Mouse (Mus musculus) small intestine, adult 2 months (tissue): ENCODE data around the gene Nostrin. TPM values are rescaled to one million over a fixed set of nuclear protein-coding genes. Genes with fewer than 3 reads are reported as not detected.

Experiments used
- H3K27ac ChIP-seq: fragments of 200-500 bp; 2 replicates; pipeline ENCODE4 v1.5.1; 2012; ENCODE audit warnings: low read depth, low read length, control low read depth, inconsistent platforms; ENCODE audit not compliant: insufficient read depth
- H3K27me3 ChIP-seq: fragments of 200-500 bp; 2 replicates; pipeline ENCODE4 v1.6.1; 2012; ENCODE audit warnings: mild to moderate bottlenecking, moderate library complexity, low read length, inconsistent platforms; ENCODE audit not compliant: control insufficient read depth, insufficient read depth
- H3K36me3 ChIP-seq: fragments of 200-500 bp; 2 replicates; pipeline ENCODE4 v1.6.1; 2012; ENCODE audit warnings: mild to moderate bottlenecking, low read length, control low read depth, inconsistent platforms; ENCODE audit not compliant: control insufficient read depth, insufficient read depth
- H3K4me1 ChIP-seq: fragments of 200-500 bp; 2 replicates; pipeline ENCODE4 v1.6.1; 2012; ENCODE audit warnings: low read length, inconsistent platforms, mixed read lengths; ENCODE audit not compliant: control insufficient read depth, insufficient read depth, insufficient read length
- H3K4me3 ChIP-seq: fragments of 200-500 bp; 2 replicates; pipeline ENCODE4 v1.5.1; 2012; ENCODE audit warnings: low read depth, mild to moderate bottlenecking, control low read depth, inconsistent platforms, low read length, moderate library complexity
- CTCF ChIP-seq: fragments of 200-500 bp; IDR thresholded peaks from 2 replicates; pipeline ENCODE4 v1.5.1; 2012; ENCODE audit warnings: low read depth, mild to moderate bottlenecking, control low read depth, inconsistent platforms, low read length, moderate library complexity, mixed read lengths; ENCODE audit not compliant: insufficient replicate concordance, insufficient read length; ENCODE audit errors: extremely low read depth
- POLR2A ChIP-seq: fragments of 200-500 bp; IDR thresholded peaks from 2 replicates; pipeline ENCODE4 v1.6.1; 2012; ENCODE audit warnings: low read depth, mild to moderate bottlenecking, control low read depth, inconsistent platforms, low read length, moderate library complexity
- WGBS: fragments of 180-500 bp; shearing (Covaris S2); methylation state at CpG from one replicate; pipeline ENCODE4 v1.1.7; 2018; 5-methylcytosine and 5-hydroxymethylcytosine counted together
- polyA plus RNA-seq: library from polyadenylated mRNA; depleted of rRNA; stranded (reverse); fragments of >200 nt; gene quantifications from 2 replicates; pipeline ENCODE4 v1.2.3, GENCODE M21; 2012

Nostrin gene
- polyA plus RNA-seq, 1 experiment = 6.3 TPM

- WGBS = 63% methylated on average over 4 of the region's 4 CpGs
- no peak overlapping the region for H3K27ac ChIP-seq
- no peak for TF ChIP-seq POLR2A
- TF ChIP-seq CTCF = no peak
- peaks cover 4% of the 10 kb centered on the region; the same call in 1 of the 2 replicates for H3K36me3 ChIP-seq
- H3K4me3 ChIP-seq = no peak overlapping the region
- no peaks in the 10 kb centered on the region for H3K4me1 ChIP-seq
- H3K27me3 ChIP-seq = no peaks in the 10 kb centered on the region
These were observed 18.8 kb upstream of the Nostrin start for GRCm38 (mm10) chr2:69116767-69117166.

GRCm38 (mm10) chr2:69118994-69119393 lies 16.6 kb upstream of the Nostrin start:
- no peaks in the 10 kb centered on the region for H3K27me3 ChIP-seq
- no peak for TF ChIP-seq CTCF
- H3K4me3 ChIP-seq = no peak overlapping the region
- no peak overlapping the region for H3K27ac ChIP-seq
- 80% methylated on average over 1 of the region's 1 CpGs for WGBS
- no peaks in the 10 kb centered on the region for H3K36me3 ChIP-seq
- H3K4me1 ChIP-seq = no peaks in the 10 kb centered on the region

DNA sequence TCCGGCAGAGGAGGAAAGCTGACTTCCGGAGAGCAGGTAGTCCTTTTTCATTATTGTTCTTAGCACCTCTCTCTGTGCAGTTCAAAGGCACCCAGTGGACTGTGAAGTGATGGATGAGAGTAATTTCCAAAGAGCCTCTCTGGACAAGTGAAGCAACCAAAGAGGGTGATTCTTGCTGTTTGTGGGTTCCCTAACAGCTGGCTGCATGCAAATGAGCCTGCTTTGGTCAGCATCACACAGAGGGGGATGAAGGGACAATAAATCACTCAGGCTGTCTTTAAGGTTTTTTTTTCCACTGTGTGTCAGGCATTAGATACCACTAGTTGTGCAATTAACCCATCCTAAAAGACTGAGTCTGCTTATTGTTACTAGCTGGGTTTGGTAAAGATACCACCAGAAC lies 15.9 kb upstream of the Nostrin start:
- Histone ChIP-seq H3K27ac (no peak overlapping the region), H3K27me3 (no peaks in the 10 kb centered on the region), H3K36me3 (no peaks in the 10 kb centered on the region), H3K4me1 (no peaks in the 10 kb centered on the region), H3K4me3 (no peak overlapping the region)
- 65% methylated on average over 2 of the region's 2 CpGs for WGBS
- TF ChIP-seq CTCF = no peak
- no peak for TF ChIP-seq POLR2A

DNA sequence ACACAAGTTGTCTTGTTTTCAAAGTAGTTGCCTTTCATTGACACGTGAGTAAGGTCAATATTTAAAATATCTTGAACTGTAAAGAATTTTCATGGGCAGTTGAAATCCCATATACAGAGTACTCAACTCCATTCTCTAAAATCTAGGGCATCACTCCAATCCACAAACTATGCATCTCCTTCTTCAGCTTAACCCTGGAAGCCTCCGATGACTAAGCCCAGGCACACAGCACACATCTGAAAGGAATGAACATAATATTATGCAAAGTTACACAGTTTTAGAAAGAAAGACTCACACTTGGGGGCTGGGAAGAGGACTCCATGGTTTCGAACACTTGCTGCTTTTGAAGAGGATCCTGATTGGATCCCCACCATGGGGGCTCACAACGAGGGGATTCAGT lies 13.9 kb upstream of the Nostrin start:
- H3K27ac ChIP-seq = no peak overlapping the region
- WGBS = 84% methylated on average over 4 of the region's 4 CpGs
- no peaks in the 10 kb centered on the region for H3K36me3 ChIP-seq
- no peaks in the 10 kb centered on the region for H3K27me3 ChIP-seq
- no peaks in the 10 kb centered on the region for H3K4me1 ChIP-seq
- H3K4me3 ChIP-seq = no peak overlapping the region
- TF ChIP-seq CTCF (no peak), POLR2A (no peak)

- TF ChIP-seq POLR2A (no peak), CTCF (no peak)
- no peak overlapping the region for H3K27ac ChIP-seq
- no peaks in the 10 kb centered on the region for H3K27me3 ChIP-seq
- no peaks in the 10 kb centered on the region for H3K36me3 ChIP-seq
- no peak overlapping the region for H3K4me3 ChIP-seq
- 80% methylated on average over 3 of the region's 3 CpGs for WGBS
- no peaks in the 10 kb centered on the region for H3K4me1 ChIP-seq
These were observed 10.2 kb upstream of the Nostrin start for GRCm38 (mm10) chr2:69125425-69125824.

GRCm38 (mm10) chr2:69128321-69128720 lies 7.3 kb upstream of the Nostrin start:
- Histone ChIP-seq H3K4me3 (no peak overlapping the region), H3K27ac (no peak overlapping the region), H3K4me1 (peaks cover 5% of the 10 kb centered on the region; the same call in 1 of the 2 replicates), H3K27me3 (no peaks in the 10 kb centered on the region), H3K36me3 (no peaks in the 10 kb centered on the region)
- TF ChIP-seq CTCF = no peak
- no peak for TF ChIP-seq POLR2A
- 73% methylated on average over 7 of the region's 7 CpGs for WGBS

DNA sequence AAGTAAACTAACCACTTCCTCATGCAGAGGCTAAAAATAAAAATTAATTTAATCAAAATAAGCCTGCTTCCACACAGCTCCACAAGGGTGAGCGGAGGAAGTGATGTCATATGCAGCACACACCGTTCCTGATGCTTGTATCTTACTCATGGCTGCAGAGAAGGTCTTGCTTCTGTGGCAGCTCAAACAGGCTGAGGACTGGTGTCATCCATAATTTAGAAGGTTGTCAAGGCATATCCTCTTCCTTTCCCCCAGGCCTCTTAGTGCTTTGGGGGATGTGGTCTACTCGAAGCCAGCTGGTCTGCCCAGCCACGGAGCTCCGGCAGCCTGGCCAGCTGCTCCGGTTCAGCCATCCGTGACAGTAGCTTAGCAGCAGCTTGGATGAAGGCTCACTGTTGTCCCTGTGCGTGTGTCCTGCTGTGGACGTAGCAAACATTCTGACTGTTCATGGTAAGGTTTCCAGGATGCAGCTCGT lies 6.6 kb upstream of the Nostrin start:
- peaks cover 5% of the 10 kb centered on the region; the same call in 1 of the 2 replicates for H3K4me1 ChIP-seq
- 67% methylated on average over 10 of the region's 10 CpGs for WGBS
- no peak for TF ChIP-seq POLR2A
- no peak for TF ChIP-seq CTCF

More for the DNA sequence above, 6.6 kb upstream of the Nostrin start:
- Histone ChIP-seq H3K27me3 (no peaks in the 10 kb centered on the region), H3K4me3 (peak overlapping the region; percentile 14), H3K27ac (no peak overlapping the region), H3K36me3 (no peaks in the 10 kb centered on the region)
